Mouse (Mus musculus) right cerebral cortex, adult 2 months (tissue): ENCODE results near the gene Apoa2.

Experiments
- DNase-seq, 2 experiments: peaks; one replicate each; pipeline ENCODE4 v3.0.0; 2021 to 2022; ENCODE audit warnings: low spot score in 2 of 2

Apoa2 gene

DNA sequence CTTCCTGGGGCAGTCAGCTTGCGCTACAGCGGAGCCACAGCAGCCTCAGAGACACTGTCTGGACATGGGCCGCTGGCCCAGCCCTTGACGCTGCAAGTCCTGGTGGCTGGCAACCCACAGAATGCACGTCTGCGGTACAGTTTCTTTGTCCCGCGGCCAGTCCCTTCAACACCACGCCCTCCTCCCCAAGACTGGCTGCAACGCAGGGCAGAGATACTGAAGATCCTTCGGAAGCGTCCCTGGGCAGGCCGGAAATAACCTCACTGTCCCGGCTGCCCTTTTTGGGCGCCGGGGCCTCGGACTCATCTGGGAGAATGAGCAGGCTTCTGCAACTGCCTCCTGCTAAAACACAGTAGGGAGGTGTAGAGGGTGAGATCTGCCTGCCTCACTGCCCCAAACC, 34.1 kb downstream of the Apoa2 start:
- no peak for DNase-seq

DNA sequence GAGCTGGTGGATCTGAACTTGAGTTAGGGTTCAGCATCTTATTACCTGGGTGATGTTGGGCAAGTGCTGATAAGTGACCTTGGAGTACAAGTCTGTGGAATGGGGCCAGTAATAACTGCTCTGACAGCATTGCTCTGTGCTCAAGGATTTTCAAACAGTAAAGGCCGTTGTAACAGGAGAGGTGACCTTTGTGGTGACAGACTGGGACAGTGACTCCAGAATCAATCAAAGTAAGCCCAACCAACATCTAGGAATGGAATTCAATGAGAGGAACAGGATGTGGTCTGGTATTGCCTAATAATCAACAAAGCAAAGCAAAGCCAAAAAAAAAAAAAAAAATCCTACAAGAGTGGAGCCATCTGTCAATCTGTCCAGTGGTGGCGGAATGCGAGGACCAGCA, 35.5 kb downstream of the Apoa2 start:
- DNase-seq = no peak

DNA sequence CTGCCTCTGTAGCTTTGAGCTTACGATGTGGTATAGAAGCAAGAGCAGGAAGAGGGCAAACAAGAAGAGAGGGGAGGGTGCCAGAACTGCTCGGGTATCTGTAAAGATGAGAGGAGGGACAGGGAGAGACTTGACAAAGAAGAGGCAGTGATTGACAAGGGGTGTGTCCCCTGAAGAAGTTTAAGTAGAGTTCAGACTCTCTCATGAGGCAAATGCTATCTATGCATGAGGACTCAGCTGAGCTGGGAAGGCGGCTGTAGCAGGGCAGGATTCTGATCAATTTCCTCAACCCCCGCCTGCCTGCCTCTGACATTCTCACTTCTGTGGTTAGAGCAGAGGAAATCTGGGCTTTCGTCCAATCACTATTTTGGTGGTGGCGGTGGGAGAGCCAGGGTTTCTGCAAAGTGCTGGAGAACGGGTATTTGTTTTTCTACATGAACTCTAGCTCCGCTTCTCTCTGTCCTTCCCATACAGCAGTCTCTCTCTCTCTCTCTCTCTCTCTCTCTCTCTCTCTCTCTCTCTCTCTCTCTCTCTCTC, 37.8 kb downstream of the Apoa2 start:
- peak; percentile 85 to 87 for DNase-seq

DNA sequence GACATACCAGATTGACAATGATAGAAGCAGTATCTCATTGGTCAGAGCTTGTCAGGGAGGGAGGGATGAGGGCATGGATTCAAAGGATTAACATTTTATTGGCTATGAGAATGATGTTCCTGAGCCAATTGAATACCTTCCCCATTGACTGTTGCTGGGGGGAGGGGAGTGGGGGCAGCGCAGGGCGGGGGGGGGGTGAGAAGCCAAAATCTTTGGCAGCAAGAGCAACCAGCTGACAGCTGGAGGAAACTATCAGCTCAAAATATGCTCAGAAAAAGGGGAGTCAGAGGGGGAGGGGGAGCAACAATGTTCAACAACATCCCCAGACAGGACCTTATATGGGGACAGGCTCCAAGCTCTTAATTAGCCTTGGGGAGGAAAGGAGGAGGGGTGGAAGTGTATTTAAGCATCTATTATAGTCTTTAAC, 38.3 kb downstream of the Apoa2 start:
- peak in 1 of 2 experiments; percentile 50 for DNase-seq

DNA sequence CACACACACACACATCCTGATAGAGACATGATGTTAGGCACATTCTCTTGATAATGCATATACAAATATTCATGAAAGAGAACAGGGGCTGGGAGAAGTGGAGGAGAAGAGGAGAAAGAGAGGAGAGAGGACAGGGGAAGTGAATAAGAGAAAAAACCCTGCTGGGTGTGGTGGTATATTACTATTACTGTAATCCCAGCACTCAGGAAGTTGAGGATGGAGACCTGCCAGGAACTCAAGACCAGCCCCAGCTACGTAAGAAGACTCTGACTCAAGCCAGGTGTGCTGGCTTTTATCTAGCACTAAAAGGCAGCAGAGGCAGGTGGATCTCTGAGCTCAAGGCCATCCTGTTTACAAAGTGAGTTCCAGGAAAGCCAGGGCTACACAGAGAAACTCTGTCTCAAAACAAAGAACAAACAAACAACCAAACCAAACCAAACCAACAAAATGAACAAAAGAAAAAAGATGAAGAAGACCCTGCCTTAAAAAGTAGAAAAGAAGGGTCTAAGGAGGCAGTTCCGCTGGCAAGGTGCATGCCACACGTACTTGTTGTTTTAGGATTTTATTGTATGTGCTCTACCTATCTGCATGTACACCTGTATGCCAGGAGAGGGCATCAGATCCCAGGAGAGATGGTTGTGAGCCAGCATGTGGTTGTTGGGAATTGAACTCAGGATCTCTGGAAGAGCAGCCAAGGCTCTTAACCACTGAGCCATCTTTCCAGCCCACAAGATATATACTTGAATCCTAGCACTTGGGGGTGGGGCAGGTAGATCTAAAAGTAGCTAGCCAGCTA, 39.0 kb downstream of the Apoa2 start:
- no peak for DNase-seq

DNA sequence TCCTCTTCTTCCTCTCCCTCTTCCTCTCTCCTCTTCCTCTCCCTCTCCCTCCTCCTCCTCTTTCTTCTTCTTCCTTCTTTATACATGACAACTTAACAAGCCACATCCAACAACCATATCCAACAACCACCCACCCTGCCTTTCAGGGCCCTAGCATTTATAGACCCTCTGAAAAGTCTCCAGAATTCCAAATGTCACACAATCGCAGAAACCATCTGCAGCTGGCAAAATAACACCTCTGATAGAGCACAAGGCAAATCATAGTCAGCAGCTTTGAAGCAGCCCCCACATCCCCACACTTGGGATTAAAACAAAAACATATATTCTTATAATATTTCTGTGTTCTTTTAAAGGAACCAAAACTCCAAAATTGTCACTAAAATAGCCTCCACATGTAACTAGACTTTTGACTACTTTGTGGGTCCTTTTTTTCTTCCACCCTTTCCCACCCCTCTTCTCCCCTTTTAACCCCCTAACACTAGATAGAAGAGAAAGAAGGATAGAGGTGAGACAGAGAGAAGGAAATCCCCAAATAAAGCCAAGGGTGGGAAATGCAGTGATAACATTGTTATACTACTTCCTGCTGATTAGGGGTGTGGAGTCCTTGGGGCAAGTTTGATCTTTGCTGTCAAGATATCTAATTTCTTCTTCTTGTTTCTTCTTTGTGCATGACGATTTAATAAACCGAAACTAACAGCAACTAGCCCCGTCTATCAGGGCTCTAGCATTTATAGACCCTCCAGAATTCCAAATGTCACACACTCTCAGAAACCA, 41.3 kb downstream of the Apoa2 start:
- DNase-seq = no peak

DNA sequence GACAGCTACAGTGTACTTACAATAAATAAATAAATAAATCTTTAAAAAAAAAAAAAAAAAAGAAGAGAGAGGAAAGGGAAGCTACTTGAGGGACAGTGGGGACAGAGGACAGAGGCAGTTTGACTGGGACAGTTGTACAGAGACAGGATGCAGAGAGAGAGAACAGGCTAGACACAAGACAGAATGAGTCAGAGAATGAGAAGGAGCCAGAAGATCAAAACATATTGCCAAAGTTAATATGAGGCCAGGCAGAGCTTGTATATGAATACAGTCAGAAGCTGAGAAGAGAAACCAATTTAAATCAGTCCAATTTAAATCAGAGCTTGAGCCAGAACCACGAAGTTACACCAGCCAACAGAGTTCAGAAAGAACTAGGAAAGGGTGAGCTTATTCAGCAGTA, 43.5 kb downstream of the Apoa2 start:
- no peak for DNase-seq

DNA sequence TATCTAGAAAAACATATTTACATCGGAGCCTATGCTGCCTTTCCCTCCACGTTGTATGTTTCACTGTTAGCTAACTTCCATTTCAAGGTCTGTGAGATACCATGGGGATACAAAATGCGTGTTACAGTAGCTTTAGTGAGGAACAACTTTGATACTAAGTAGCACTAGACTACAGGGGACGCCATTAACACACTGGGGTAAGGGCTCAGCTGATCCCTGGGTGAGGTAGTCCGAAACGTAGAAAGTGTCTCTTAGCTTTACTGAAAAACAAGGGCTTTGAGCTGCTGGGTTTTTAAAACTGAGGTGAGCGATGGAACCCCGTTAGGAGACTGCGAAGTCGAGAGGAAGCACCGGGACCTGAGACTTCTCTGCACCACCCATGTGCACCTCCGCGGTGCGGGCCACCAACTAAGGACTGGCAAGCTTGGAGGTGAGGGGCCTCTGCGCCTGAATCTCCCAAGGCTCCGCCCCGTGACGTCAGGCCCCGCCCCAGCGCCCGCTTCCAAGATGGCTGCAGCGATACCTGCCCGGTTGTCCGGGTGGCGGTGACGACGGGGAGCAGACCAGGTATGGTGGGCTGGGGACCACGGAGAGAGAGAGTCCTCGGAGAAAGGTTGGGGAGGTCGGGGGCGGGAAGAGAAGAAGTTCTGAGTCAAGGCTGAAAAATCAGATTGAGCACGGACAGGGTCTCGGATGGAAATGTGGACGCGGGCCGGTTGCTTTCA, 45.2 kb downstream of the Apoa2 start, which contains the start of gene B4galt3:
Gene B4galt3, plus strand, starts transcription at position 481 of the 725 bp plus-strand sequence.
- peak; percentile 96 for DNase-seq

DNA sequence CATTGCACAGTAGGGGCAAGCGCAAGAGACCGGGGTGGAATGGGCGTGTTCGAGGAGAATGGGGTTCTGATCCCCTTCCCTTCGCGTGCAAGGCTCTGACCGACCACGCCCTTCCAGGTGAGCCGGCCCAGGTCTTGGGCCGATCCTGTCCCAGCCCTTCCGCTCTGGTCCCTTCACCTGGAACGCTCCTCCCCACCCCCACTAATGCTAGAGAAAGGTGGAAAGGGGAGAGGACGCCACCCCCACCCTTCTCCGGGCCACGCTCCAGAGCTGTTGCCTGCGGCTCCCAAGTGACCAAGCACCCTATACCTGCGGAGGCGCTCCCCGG, 45.7 kb downstream of the Apoa2 start:
- no peak for DNase-seq

DNA sequence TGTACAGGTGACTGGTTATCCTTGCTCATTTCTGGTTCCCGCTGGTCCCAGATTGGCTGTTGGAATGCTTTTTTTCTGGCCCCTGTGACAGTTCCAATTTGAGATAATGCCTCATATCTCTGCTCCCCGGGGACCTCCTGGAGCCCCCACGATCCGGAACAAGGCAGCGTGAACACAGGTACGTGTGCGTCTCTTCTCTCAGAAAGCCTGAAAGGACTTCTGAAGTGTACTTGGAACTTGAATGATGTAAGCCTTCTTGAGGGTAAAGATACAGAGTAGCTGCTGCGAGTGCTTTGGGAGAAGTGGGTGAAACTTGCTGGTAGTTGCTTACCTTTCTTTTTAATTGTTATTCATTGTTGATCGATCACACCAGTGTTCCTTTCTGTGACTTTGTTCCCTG, 46.3 kb downstream of the Apoa2 start:
- no peak for DNase-seq

DNA sequence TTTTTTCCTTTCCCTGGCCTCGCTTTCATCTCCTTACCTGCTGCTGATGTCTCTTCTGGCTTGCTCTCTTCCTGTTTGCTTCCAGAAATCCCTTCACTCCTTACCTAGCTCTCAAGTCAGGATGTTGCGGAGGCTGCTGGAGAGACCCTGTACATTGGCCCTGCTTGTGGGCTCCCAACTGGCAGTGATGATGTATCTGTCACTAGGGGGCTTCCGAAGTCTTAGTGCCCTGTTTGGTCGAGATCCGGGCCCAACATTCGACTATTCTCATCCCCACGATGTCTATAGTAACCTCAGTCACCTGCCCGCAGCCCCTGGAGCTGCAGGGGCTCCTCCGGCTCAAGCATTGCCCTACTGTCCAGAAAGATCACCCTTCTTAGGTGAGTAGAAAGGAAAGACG, 46.8 kb downstream of the Apoa2 start:
- no peak for DNase-seq

DNA sequence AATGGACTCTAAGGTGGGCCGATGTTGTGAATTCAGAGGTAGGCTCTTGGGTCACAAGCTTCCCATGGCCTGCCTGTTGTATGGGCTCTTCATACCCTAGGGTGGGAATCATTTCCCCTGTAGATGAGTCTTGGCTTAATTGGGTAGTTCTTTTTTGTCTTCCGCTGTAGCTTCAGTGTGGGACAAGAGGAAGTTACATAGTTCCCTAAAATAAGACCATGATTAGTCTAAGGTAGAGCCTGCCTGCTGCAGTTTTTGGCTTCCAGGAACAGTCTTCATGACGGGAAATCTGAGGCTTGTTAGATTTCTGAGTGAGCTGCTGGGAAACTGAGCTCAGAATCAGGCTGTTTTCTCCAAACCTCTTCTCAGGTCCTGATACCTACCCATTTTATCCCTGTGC, 47.2 kb downstream of the Apoa2 start:
- no peak for DNase-seq

DNA sequence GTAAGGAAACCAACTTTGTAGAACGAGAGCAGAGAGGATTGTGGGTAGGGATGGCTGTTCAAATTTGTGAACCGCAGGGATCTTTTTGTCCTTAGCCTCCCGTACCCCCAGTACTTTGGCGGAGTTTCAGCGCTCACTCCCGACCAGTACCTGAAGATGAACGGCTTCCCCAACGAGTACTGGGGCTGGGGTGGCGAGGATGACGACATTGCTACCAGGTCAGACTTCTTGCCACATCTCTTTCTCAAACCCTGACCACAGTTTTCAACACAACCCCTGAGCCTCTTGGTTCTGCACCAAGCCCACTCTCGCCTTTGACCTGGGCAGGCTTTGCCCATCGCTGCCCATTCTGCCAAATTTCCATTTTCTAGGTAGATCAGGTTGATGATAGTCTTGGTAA, 49.3 kb downstream of the Apoa2 start:
- no peak for DNase-seq

DNA sequence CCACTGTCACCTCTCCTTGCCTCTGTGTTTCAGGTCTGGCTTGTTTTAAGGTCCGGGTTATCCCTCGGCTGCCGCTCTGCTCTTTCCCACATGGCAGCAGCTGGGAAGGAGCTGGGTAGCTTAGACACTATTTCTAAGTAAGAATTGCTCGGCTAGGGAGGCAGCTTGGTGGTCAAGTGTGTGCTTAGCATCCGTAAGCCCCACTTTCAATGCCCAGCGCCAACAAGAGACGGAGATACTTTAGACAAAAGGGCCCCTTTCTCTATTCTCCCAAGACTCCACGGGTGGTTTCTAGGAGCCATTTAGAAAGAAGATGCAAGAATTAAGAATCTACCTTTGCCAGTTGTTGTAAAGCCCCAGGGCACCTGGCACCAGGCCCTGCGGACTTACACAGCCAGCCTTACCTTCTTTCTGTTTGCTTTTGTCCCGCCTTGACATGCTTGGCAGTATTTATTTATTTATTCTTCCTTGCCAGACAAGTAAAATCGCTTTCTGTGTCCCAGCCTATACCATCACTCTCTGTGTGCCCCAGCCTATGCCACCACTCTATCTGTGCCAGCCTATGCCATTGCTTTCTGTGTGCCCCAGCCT, 50.4 kb downstream of the Apoa2 start:
- no peak for DNase-seq
